Mouse (Mus musculus): ENCODE measurements at regions not wholly inside any gene's neighbourhood (a gene's known extent, or its start where the extent isn't known, plus 50 kb on each side); places are given as distances from the start of the nearest gene placed in this dataset.
"Not testable (repeated sequence)": the region's sequence is repeated elsewhere in the genome, so short reads cannot be mapped to it uniquely, and the experiment has no call there.

- not testable (repeated sequence) for H3K27me3 ChIP-seq (ENCODE audit: control insufficient read depth, insufficient read depth, low read length); H3K9me3 ChIP-seq (ENCODE audit: control insufficient read depth, low read length); DNase-seq (ENCODE audit: low spot score); ATAC-seq (ENCODE audit: low FRiP score, low TSS enrichment); H3K9ac ChIP-seq (ENCODE audit: low read length); H3K36me3 ChIP-seq (ENCODE audit: control insufficient read depth, insufficient read depth, low read length); H3K4me2 ChIP-seq (replicated peaks; ENCODE audit: low read depth); H3K4me3 ChIP-seq (ENCODE audit: low read depth, low read length); H3K27ac ChIP-seq (replicated peaks); H3K4me1 ChIP-seq (replicated peaks; ENCODE audit: control insufficient read depth, insufficient read depth)
- no CpG with 5 or more reads among the region's 6 CpGs for WGBS
Observed at GRCm38 (mm10) chr12:82056782-82057611, 112.1 kb upstream of the Sipa1l1 start.

- Histone ChIP-seq H3K4me2 (replicated peaks; ENCODE audit: low read depth) (no peak overlapping the region), H3K9me3 (ENCODE audit: control insufficient read depth, low read length) (no peaks in the 10 kb centered on the region), H3K27ac (replicated peaks) (no peak overlapping the region), H3K27me3 (ENCODE audit: control insufficient read depth, insufficient read depth, low read length) (no peaks in the 10 kb centered on the region), H3K36me3 (ENCODE audit: control insufficient read depth, insufficient read depth, low read length) (no peaks in the 10 kb centered on the region), H3K4me3 (ENCODE audit: low read depth, low read length) (no peak overlapping the region), H3K9ac (ENCODE audit: low read length) (no peak overlapping the region), H3K4me1 (replicated peaks; ENCODE audit: control insufficient read depth, insufficient read depth) (no peaks in the 10 kb centered on the region)
- DNase-seq (ENCODE audit: low spot score) (no peak), ATAC-seq (ENCODE audit: low FRiP score, low TSS enrichment) (0 out of 2 replicates have a peak, but pooled peaks have one; percentile 33)
- WGBS: 68% methylated on average over 4 of the region's 4 CpGs
- TF ChIP-seq CTCF (IDR thresholded peaks at IDR 0.05; ENCODE audit: low read depth) (no peak), EP300 (optimal IDR thresholded peaks at IDR 0.05) (no peak)
Observed at GRCm38 (mm10) chr12:82064986-82065385, 104.1 kb upstream of the Sipa1l1 start.

GRCm38 (mm10) chr12:82066860-82067259, 102.3 kb upstream of the Sipa1l1 start:
- WGBS: 49% methylated on average over 4 of the region's 4 CpGs

GRCm38 (mm10) chr12:82069621-82070020, 99.5 kb upstream of the Sipa1l1 start:
- TF ChIP-seq EP300 (optimal IDR thresholded peaks at IDR 0.05) (no peak), CTCF (IDR thresholded peaks at IDR 0.05; ENCODE audit: low read depth) (no peak)
- 85% methylated on average over 9 of the region's 9 CpGs for WGBS

More at GRCm38 (mm10) chr12:82066860-82067259, 102.3 kb upstream of the Sipa1l1 start:
- H3K27me3 ChIP-seq (ENCODE audit: control insufficient read depth, insufficient read depth, low read length): no peaks in the 10 kb centered on the region
- H3K4me1 ChIP-seq (replicated peaks; ENCODE audit: control insufficient read depth, insufficient read depth): no peaks in the 10 kb centered on the region
- H3K4me2 ChIP-seq (replicated peaks; ENCODE audit: low read depth): no peak overlapping the region
- H3K4me3 ChIP-seq (ENCODE audit: low read depth, low read length): no peak overlapping the region
- H3K9me3 ChIP-seq (ENCODE audit: control insufficient read depth, low read length): no peaks in the 10 kb centered on the region
- no peak overlapping the region for H3K27ac ChIP-seq (replicated peaks)
- no peak overlapping the region for H3K9ac ChIP-seq (ENCODE audit: low read length)
- 0 out of 2 replicates have a peak, but pooled peaks have one; percentile 51 for ATAC-seq (ENCODE audit: low FRiP score, low TSS enrichment)
- no peaks in the 10 kb centered on the region for H3K36me3 ChIP-seq (ENCODE audit: control insufficient read depth, insufficient read depth, low read length)
- TF ChIP-seq CTCF (IDR thresholded peaks at IDR 0.05; ENCODE audit: low read depth) (no peak), EP300 (optimal IDR thresholded peaks at IDR 0.05) (no peak)
- no peak for DNase-seq (ENCODE audit: low spot score)

GRCm38 (mm10) chr12:82072810-82073465, 96.2 kb upstream of the Sipa1l1 start:
- no peaks in the 10 kb centered on the region for H3K9me3 ChIP-seq (ENCODE audit: control insufficient read depth, low read length)
- no peak overlapping the region for H3K9ac ChIP-seq (ENCODE audit: low read length)
- H3K36me3 ChIP-seq (ENCODE audit: control insufficient read depth, insufficient read depth, low read length): no peaks in the 10 kb centered on the region
- no peak overlapping the region for H3K27ac ChIP-seq (replicated peaks)
- WGBS: 57% methylated on average over 13 of the region's 13 CpGs
- H3K4me1 ChIP-seq (replicated peaks; ENCODE audit: control insufficient read depth, insufficient read depth): no peaks in the 10 kb centered on the region
- no peak overlapping the region for H3K4me3 ChIP-seq (ENCODE audit: low read depth, low read length)
- ATAC-seq (ENCODE audit: low FRiP score, low TSS enrichment) (no peak), DNase-seq (ENCODE audit: low spot score) (no peak)
- H3K27me3 ChIP-seq (ENCODE audit: control insufficient read depth, insufficient read depth, low read length): no peaks in the 10 kb centered on the region
- no peak overlapping the region for H3K4me2 ChIP-seq (replicated peaks; ENCODE audit: low read depth)
- TF ChIP-seq CTCF (IDR thresholded peaks at IDR 0.05; ENCODE audit: low read depth) (no peak), EP300 (optimal IDR thresholded peaks at IDR 0.05) (no peak)

More at GRCm38 (mm10) chr12:82069621-82070020, 99.5 kb upstream of the Sipa1l1 start:
- DNase-seq (ENCODE audit: low spot score): no peak
- Histone ChIP-seq H3K4me1 (replicated peaks; ENCODE audit: control insufficient read depth, insufficient read depth) (no peaks in the 10 kb centered on the region), H3K27me3 (ENCODE audit: control insufficient read depth, insufficient read depth, low read length) (no peaks in the 10 kb centered on the region), H3K9me3 (ENCODE audit: control insufficient read depth, low read length) (no peaks in the 10 kb centered on the region), H3K9ac (ENCODE audit: low read length) (no peak overlapping the region), H3K36me3 (ENCODE audit: control insufficient read depth, insufficient read depth, low read length) (no peaks in the 10 kb centered on the region), H3K4me2 (replicated peaks; ENCODE audit: low read depth) (no peak overlapping the region), H3K27ac (replicated peaks) (no peak overlapping the region), H3K4me3 (ENCODE audit: low read depth, low read length) (no peak overlapping the region)
- no peak for ATAC-seq (ENCODE audit: low FRiP score, low TSS enrichment)
